Mouse (Mus musculus): ENCODE measurements around the gene Sertad1. TPM values are rescaled to one million over a fixed set of nuclear protein-coding genes. Genes with fewer than 3 reads are reported as not detected.

The Sertad1 gene
- polyA plus RNA-seq, 1 experiment from 2014 or later: 39.3 TPM

DNA sequence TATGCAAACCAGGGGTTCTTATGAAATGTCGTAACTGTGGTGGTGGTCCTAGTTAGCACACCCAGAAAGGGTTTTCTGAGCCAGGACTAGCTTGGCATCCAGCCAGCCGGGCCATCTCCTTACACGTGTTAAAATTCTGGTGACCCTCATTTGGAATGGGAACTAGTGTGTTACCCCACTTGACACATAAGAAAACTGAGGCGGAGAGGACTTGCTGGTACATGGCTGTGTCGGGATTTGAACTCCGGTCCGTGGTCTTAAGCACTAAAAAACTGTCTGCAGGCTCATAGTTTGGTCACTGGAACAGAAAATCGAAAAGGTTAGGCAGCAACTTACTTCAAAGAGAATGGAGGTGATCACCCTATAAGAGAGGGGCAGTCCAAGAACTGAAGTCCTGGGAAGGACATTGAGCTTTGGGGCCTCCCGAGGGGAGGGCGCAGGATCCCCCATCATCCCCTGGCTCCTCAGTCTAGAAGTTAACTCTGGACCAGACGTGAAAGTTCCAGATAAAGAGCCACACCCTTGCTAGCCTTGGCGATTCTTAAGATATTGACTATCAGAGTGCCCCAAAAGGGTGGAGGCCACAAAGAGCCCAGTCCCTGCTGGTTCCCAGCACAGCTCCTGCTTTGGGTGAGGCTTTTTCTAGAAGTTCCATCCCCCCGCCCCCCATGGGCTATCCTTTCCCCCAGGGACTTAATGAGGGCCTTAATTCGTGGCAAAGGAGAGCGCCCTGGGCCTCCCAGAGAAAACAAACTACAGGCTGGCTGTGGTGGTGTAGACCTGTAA is 38.1 kb upstream of the Sertad1 start:
- no peak for TF ChIP-seq CTCF (IDR thresholded peaks at IDR 0.05; ENCODE audit: low read depth)
- DNase-seq (peak; percentile 49), ATAC-seq (ENCODE audit: insufficient read depth) (no peak)
- Histone ChIP-seq H3K9me3 (ENCODE audit: low read depth, low read length) (no peaks in the 10 kb centered on the region), H3K9ac (peak overlapping the region; percentile 69), H3K36me3 (ENCODE audit: insufficient read depth) (no peaks in the 10 kb centered on the region), H3K4me3 (ENCODE audit: low read depth, low read length) (peak overlapping the region; percentile 58), H3K27ac (ENCODE audit: low read depth) (peak overlapping the region; percentile 36; the same call in 1 of the 2 replicates), H3K4me2 (peak overlapping the region; percentile 93), H3K27me3 (ENCODE audit: insufficient read depth, low read length) (peaks cover 20% of the 10 kb centered on the region), H3K4me1 (ENCODE audit: insufficient read depth) (peaks cover 5% of the 10 kb centered on the region; the same call in 1 of the 2 replicates)
- WGBS: 52% methylated on average over 15 of the region's 15 CpGs

DNA sequence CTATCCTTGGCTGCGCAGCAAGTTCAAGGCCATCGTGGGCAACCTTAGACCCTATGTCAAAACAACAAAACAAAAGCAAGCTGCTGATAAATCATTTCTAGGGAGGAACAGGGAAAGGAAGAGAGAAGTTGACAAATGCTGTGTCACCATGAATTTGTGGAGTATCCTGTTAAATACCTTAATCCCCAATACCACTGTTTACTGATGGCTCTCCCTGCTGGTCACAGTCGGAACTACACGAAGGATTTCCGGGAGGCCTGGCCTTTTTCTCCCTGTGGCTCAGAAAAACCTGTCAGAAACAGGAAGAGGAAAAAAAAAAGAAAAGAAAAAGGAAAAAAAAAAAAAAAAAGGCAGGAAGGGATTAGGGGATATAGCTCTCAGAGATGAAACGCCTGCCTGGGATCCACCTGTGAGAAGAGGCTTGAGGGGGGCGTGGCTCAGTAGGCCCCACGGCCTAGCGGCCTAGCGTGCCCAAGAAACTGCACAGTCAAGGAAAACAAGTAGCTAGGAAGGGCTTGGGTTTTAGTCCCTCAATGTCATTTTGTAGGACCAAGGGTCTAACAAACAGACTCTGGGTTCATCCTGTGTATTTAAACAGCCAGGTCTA is 37.4 kb upstream of the Sertad1 start:
- DNase-seq: peak; percentile 79
- 57% methylated on average over 10 of the region's 10 CpGs for WGBS
- Histone ChIP-seq H3K4me1 (ENCODE audit: insufficient read depth) (peaks cover 5% of the 10 kb centered on the region; the same call in 1 of the 2 replicates), H3K27ac (ENCODE audit: low read depth) (no peak overlapping the region; the same call in 1 of the 2 replicates), H3K4me2 (peak overlapping the region; percentile 93), H3K4me3 (ENCODE audit: low read depth, low read length) (peak overlapping the region; percentile 58; the same call in 1 of the 2 replicates), H3K36me3 (ENCODE audit: insufficient read depth) (no peaks in the 10 kb centered on the region), H3K27me3 (ENCODE audit: insufficient read depth, low read length) (peaks cover 19% of the 10 kb centered on the region), H3K9me3 (ENCODE audit: low read depth, low read length) (no peaks in the 10 kb centered on the region), H3K9ac (no peak overlapping the region; the same call in 1 of the 2 replicates)
- ATAC-seq (ENCODE audit: insufficient read depth): no peak
- TF ChIP-seq CTCF (IDR thresholded peaks at IDR 0.05; ENCODE audit: low read depth): peak; percentile 71

DNA sequence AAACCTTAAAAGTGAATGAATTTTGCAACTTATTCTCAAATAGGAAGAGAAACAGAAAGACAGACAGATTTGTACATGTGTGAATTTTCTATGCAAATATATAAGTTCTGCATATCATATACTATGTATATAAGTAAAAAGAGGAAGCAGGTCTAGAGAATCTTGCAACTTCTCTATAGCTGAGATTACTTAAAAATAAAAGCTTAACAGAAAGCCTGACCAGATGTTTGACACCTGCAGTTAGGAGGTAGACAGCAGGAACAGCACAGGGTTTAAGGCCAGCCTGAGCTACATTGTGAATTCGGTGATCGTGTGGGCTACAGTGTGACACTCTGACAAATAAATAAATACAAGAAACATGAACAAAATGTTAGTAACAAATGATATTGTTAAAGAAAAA is 35.4 kb upstream of the Sertad1 start:
- H3K27me3 ChIP-seq (ENCODE audit: insufficient read depth, low read length): peaks cover 7% of the 10 kb centered on the region
- no peak overlapping the region for H3K9ac ChIP-seq
- H3K27ac ChIP-seq (ENCODE audit: low read depth): no peak overlapping the region
- no peaks in the 10 kb centered on the region for H3K36me3 ChIP-seq (ENCODE audit: insufficient read depth)
- no peaks in the 10 kb centered on the region for H3K9me3 ChIP-seq (ENCODE audit: low read depth, low read length)
- peaks cover 5% of the 10 kb centered on the region; the same call in 1 of the 2 replicates for H3K4me1 ChIP-seq (ENCODE audit: insufficient read depth)
- TF ChIP-seq CTCF (IDR thresholded peaks at IDR 0.05; ENCODE audit: low read depth): no peak
- no peak for ATAC-seq (ENCODE audit: insufficient read depth)
- 81% methylated on average over 2 of the region's 2 CpGs for WGBS
- no peak overlapping the region; the same call in 1 of the 2 replicates for H3K4me2 ChIP-seq
- no peak overlapping the region for H3K4me3 ChIP-seq (ENCODE audit: low read depth, low read length)
- DNase-seq: no peak

DNA sequence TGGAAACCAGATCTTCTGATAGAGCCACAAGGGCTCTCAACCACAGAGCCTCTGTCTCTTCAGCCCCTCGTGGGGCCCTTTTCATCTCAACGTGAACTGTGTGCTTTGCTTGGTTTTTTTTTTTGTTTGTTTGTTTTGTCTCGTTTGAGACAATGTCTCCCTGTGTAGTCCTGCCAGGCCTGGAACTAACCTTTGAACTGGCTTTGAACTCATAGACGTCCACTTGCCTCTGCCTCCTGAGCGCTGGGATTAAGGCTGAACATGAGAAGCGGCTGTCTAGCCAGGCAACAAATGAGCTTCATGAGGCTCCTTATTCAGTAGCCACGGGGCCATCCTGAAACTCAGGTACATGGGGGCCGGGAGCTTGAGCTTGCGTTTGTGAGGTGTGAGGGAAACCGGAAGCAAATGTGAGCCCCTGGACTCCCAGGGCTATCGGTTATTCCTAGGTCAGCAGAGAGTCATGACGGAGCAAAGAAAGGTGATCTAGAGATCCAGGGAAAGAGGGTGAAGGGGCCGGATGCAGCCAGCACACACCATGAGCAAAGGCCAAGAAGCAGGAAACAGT is 34.4 kb upstream of the Sertad1 start:
- Histone ChIP-seq H3K9me3 (ENCODE audit: low read depth, low read length) (no peaks in the 10 kb centered on the region), H3K9ac (no peak overlapping the region), H3K27me3 (ENCODE audit: insufficient read depth, low read length) (no peaks in the 10 kb centered on the region), H3K27ac (ENCODE audit: low read depth) (no peak overlapping the region), H3K4me2 (no peak overlapping the region), H3K4me3 (ENCODE audit: low read depth, low read length) (no peak overlapping the region), H3K4me1 (ENCODE audit: insufficient read depth) (peaks cover 5% of the 10 kb centered on the region; the same call in 1 of the 2 replicates), H3K36me3 (ENCODE audit: insufficient read depth) (no peaks in the 10 kb centered on the region)
- ATAC-seq (ENCODE audit: insufficient read depth) (no peak), DNase-seq (no peak)
- TF ChIP-seq CTCF (IDR thresholded peaks at IDR 0.05; ENCODE audit: low read depth): no peak
- 47% methylated on average over 13 of the region's 13 CpGs for WGBS

DNA sequence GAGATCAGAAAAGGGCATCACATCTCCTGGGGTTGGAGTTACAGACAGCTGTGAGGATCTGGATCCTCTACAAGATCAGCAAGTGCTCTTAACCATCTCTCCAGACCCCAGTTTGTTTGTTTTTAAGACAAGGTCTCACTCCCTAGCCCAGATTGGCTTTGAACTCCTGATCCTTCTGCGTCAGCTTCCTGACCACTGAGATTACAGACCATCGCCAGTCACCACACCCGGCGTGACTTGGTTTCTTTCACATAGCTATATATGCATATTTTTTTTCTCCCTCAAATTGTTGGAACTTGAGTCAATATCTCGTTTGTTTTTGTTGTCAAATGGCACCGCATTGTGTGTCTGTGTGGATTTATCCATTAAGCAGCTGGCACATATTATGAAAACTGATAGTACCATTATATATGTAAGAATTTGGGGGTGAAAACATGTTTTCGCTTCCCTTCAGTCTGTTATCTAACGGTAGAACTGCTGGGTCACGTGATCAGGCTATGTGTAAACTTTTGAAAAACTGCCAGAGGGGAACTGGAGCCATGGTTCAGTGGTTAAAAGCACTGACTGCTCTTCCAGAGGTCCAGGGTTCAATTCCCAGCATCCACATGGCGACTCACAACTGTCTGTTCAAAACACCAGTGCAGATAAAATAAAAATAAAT is 32.1 kb upstream of the Sertad1 start:
- DNase-seq (no peak), ATAC-seq (ENCODE audit: insufficient read depth) (no peak)
- Histone ChIP-seq H3K36me3 (ENCODE audit: insufficient read depth) (no peaks in the 10 kb centered on the region), H3K27ac (ENCODE audit: low read depth) (no peak overlapping the region), H3K9ac (no peak overlapping the region), H3K9me3 (ENCODE audit: low read depth, low read length) (no peaks in the 10 kb centered on the region), H3K4me2 (no peak overlapping the region), H3K27me3 (ENCODE audit: insufficient read depth, low read length) (no peaks in the 10 kb centered on the region), H3K4me1 (ENCODE audit: insufficient read depth) (no peaks in the 10 kb centered on the region), H3K4me3 (ENCODE audit: low read depth, low read length) (no peak overlapping the region)
- TF ChIP-seq CTCF (IDR thresholded peaks at IDR 0.05; ENCODE audit: low read depth): no peak
- WGBS: 58% methylated on average over 10 of the region's 10 CpGs

DNA sequence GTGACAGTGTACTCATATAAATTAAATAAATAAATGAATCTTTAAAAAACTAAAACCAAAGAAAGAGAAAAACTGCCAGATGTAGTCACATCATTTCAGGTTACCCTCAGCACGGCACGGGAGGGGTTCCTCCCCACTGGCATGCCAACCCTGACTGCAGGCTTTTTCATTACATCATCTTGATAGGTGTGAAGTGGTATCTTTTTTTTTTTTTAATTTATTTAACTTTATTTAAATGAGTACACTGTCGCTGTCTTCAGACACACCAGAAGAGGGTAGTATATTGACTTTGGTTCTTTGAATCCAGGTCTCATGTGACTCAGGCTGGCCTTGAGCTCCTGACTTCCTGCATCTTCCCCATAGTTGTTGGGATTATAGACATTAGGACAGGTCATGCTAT is 31.4 kb upstream of the Sertad1 start:
- ATAC-seq (ENCODE audit: insufficient read depth): no peak
- DNase-seq: no peak
- no peaks in the 10 kb centered on the region for H3K9me3 ChIP-seq (ENCODE audit: low read depth, low read length)
- no peak overlapping the region for H3K27ac ChIP-seq (ENCODE audit: low read depth)
- no peak overlapping the region for H3K4me3 ChIP-seq (ENCODE audit: low read depth, low read length)
- H3K9ac ChIP-seq: no peak overlapping the region
- no peaks in the 10 kb centered on the region for H3K36me3 ChIP-seq (ENCODE audit: insufficient read depth)
- no peaks in the 10 kb centered on the region for H3K4me1 ChIP-seq (ENCODE audit: insufficient read depth)
- H3K4me2 ChIP-seq: no peak overlapping the region
- 84% methylated on average over 3 of the region's 3 CpGs for WGBS
- no peaks in the 10 kb centered on the region for H3K27me3 ChIP-seq (ENCODE audit: insufficient read depth, low read length)
- no peak for TF ChIP-seq CTCF (IDR thresholded peaks at IDR 0.05; ENCODE audit: low read depth)
